21 mouse cellular contexts compared by ENCODE assay signal in the genomic region with DNA sequence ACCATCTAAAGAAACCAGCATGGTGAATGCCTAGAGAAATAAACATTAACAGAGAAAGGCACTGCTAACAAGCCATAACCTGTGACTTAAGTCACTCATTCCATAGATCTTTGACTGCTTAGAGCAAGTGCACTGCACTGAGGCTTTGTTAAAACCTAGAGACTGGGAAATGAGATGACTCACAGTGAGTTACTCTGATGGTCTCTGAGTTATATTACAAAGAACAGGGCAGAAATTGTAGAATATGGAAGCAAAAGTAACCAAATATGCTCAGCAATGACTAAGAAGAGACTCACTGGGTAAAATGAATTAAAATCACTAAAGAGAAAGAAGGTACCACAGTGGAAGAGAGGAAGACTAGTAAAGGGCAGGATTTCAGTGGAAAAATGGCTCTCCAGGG. TPM values are rescaled to one million over a fixed set of nuclear protein-coding genes. Genes with fewer than 3 reads are reported as not detected.
DNase-seq lines count a peak whose midpoint lies in the region; ATAC-seq and TF ChIP-seq lines count a peak whose summit lies in the region.
"Had no signal": no experiment of that assay in that cellular context is flagged by ENCODE, and none has a peak within 500 bp of the region (broad histone marks: within the 10 kb centered on the region; RNA-seq: fewer than 3 reads in every experiment).

No protein-coding gene starts in this region.

- ATAC-seq in kidney, embryonic 16.5 days (ENCODE audit: low FRiP score, low TSS enrichment), result no peak
- ATAC-seq in embryonic facial prominence, embryonic 14.5 days (ENCODE audit: low read depth), result no peak
- no peak for ATAC-seq in stomach, embryonic 16.5 days (ENCODE audit: insufficient read depth, low FRiP score)
- ATAC-seq in liver, postnatal 0 days, result no peak
- no peak for ATAC-seq in frontal cortex, adult (ENCODE audit: low TSS enrichment)
- ATAC-seq: forebrain, embryonic 16.5 days; lung, postnatal 0 days had no signal

- no peak for DNase-seq in gastrocnemius, adult 2 months
- DNase-seq in gastrocnemius, adult 8-10 months (ENCODE audit: low spot score in 2 of 2), result no peak
- DNase-seq in kidney, adult 11 months, result no peak
- DNase-seq in embryonic facial prominence, embryonic 14.5 days (ENCODE audit: low spot score), result no peak
- DNase-seq in liver, postnatal 0 days, result no peak
- DNase-seq: cerebellum, adult 8-10 months; thymus, adult 18-20 months had no signal

- H3K27ac ChIP-seq in gastrocnemius, adult 2 months, result peak overlapping the region; percentile 86
- H3K27ac ChIP-seq in kidney, embryonic 16.5 days (ENCODE audit: low read length), result 0 out of 2 replicates have a peak overlapping the region, but pooled peaks have one; percentile 26
- H3K27ac ChIP-seq in embryonic facial prominence, embryonic 14.5 days (replicated peaks; ENCODE audit: low read depth, low read length), result peak overlapping the region; percentile 89
- H3K27ac ChIP-seq in stomach, embryonic 16.5 days (ENCODE audit: low read length), result peak overlapping the region; percentile 36
- H3K27ac ChIP-seq in liver, postnatal 0 days (ENCODE audit: low read depth), result no peak overlapping the region
- H3K27ac ChIP-seq: hindbrain, embryonic 12.5 days; kidney, embryonic 15.5 days; left cerebral cortex, adult 2 months; liver, embryonic 15.5 days; neural tube, embryonic 13.5 days had no signal

- H3K4me2 ChIP-seq in kidney, embryonic 16.5 days (replicated peaks; ENCODE audit: low read depth, low read length), result no peak overlapping the region
- H3K4me2 ChIP-seq in embryonic facial prominence, embryonic 14.5 days (ENCODE audit: low read depth, low read length), result peak overlapping the region; percentile 27
- H3K4me2 ChIP-seq in stomach, embryonic 16.5 days (ENCODE audit: low read depth, low read length), result no peak overlapping the region
- no peak overlapping the region for H3K4me2 ChIP-seq in liver, postnatal 0 days (ENCODE audit: low read depth, low read length)
- H3K4me2 ChIP-seq: hindbrain, embryonic 12.5 days; kidney, embryonic 15.5 days; liver, embryonic 15.5 days; midbrain, embryonic 11.5 days; neural tube, embryonic 13.5 days had no signal

- no peaks in the 10 kb centered on the region for H3K4me1 ChIP-seq in kidney, embryonic 16.5 days (ENCODE audit: insufficient read depth, low read length)
- H3K4me1 ChIP-seq in embryonic facial prominence, embryonic 14.5 days (ENCODE audit: control insufficient read depth, insufficient read depth, low read length), result peaks cover 25% of the 10 kb centered on the region
- H3K4me1 ChIP-seq in stomach, embryonic 16.5 days (ENCODE audit: control insufficient read depth, insufficient read depth, low read length), result peaks cover 9% of the 10 kb centered on the region; the same call in 1 of the 2 replicates
- H3K4me1 ChIP-seq in liver, postnatal 0 days (ENCODE audit: insufficient read depth), result no peaks in the 10 kb centered on the region
- H3K4me1 ChIP-seq: hindbrain, embryonic 12.5 days; kidney, embryonic 15.5 days; liver, embryonic 15.5 days; neural tube, embryonic 13.5 days had no signal

- intact Hi-C loops in gastrocnemius, adult 2 months (cut with DNase I), result no loop called here

- no peak for TF ChIP-seq CTCF in gastrocnemius, adult 2 months (IDR thresholded peaks at IDR 0.05)
- TF ChIP-seq CTCF in liver, postnatal 0 days (IDR thresholded peaks at IDR 0.05; ENCODE audit: low read depth), result no peak

- H3K36me3 ChIP-seq in kidney, embryonic 16.5 days (ENCODE audit: insufficient read depth, low read length), result no peaks in the 10 kb centered on the region
- H3K36me3 ChIP-seq in embryonic facial prominence, embryonic 14.5 days (ENCODE audit: control insufficient read depth, insufficient read depth, low read length), result no peaks in the 10 kb centered on the region
- no peaks in the 10 kb centered on the region for H3K36me3 ChIP-seq in stomach, embryonic 16.5 days (ENCODE audit: control insufficient read depth, insufficient read depth, low read length)
- H3K36me3 ChIP-seq in liver, postnatal 0 days (replicated peaks; ENCODE audit: insufficient read depth, low read length), result no peaks in the 10 kb centered on the region
- H3K36me3 ChIP-seq: hindbrain, embryonic 12.5 days; kidney, embryonic 15.5 days; liver, embryonic 15.5 days; neural tube, embryonic 13.5 days had no signal

- no peak for TF ChIP-seq EP300 in liver, postnatal 0 days (IDR thresholded peaks at IDR 0.05; ENCODE audit: low read depth)

- H3K9ac ChIP-seq in kidney, embryonic 16.5 days (replicated peaks; ENCODE audit: low read length), result no peak overlapping the region
- no peak overlapping the region for H3K9ac ChIP-seq in embryonic facial prominence, embryonic 14.5 days (ENCODE audit: low read depth, low read length)
- H3K9ac ChIP-seq in stomach, embryonic 16.5 days (ENCODE audit: low read length), result no peak overlapping the region
- H3K9ac ChIP-seq in liver, postnatal 0 days (replicated peaks), result no peak overlapping the region
- H3K9ac ChIP-seq: hindbrain, embryonic 12.5 days; kidney, embryonic 15.5 days; liver, embryonic 15.5 days; neural tube, embryonic 13.5 days had no signal

- H3K9me3 ChIP-seq in kidney, embryonic 16.5 days (ENCODE audit: low read length), result no peaks in the 10 kb centered on the region
- no peaks in the 10 kb centered on the region for H3K9me3 ChIP-seq in embryonic facial prominence, embryonic 14.5 days (ENCODE audit: control insufficient read depth, low read length)
- no peaks in the 10 kb centered on the region for H3K9me3 ChIP-seq in stomach, embryonic 16.5 days (replicated peaks; ENCODE audit: control insufficient read depth, low read length)
- no peaks in the 10 kb centered on the region for H3K9me3 ChIP-seq in liver, postnatal 0 days (ENCODE audit: low read length)
- H3K9me3 ChIP-seq: hindbrain, embryonic 12.5 days; kidney, embryonic 15.5 days; liver, embryonic 15.5 days; neural tube, embryonic 13.5 days had no signal

- no peaks in the 10 kb centered on the region for H3K27me3 ChIP-seq in kidney, embryonic 16.5 days (ENCODE audit: insufficient read depth, low read length)
- no peaks in the 10 kb centered on the region for H3K27me3 ChIP-seq in embryonic facial prominence, embryonic 14.5 days (replicated peaks; ENCODE audit: control insufficient read depth, insufficient read depth, low read length)
- no peaks in the 10 kb centered on the region for H3K27me3 ChIP-seq in stomach, embryonic 16.5 days (ENCODE audit: control insufficient read depth, insufficient read depth, low read length)
- no peaks in the 10 kb centered on the region for H3K27me3 ChIP-seq in liver, postnatal 0 days (ENCODE audit: insufficient read depth, low read length)
- H3K27me3 ChIP-seq: hindbrain, embryonic 12.5 days; kidney, embryonic 15.5 days; liver, embryonic 15.5 days; neural tube, embryonic 13.5 days had no signal

- peak overlapping the region; percentile 18 for H3K4me3 ChIP-seq in gastrocnemius, adult 2 months
- H3K4me3 ChIP-seq in kidney, embryonic 16.5 days (ENCODE audit: low read length), result no peak overlapping the region
- peak overlapping the region; percentile 4; the same call in 1 of the 2 replicates for H3K4me3 ChIP-seq in embryonic facial prominence, embryonic 14.5 days (ENCODE audit: low read depth, low read length)
- no peak overlapping the region for H3K4me3 ChIP-seq in stomach, embryonic 16.5 days (replicated peaks; ENCODE audit: low read length)
- no peak overlapping the region for H3K4me3 ChIP-seq in liver, postnatal 0 days (ENCODE audit: low read depth, low read length)
- H3K4me3 ChIP-seq: hindbrain, embryonic 12.5 days; kidney, embryonic 15.5 days; left cerebral cortex, adult 2 months; liver, embryonic 15.5 days; neural tube, embryonic 13.5 days had no signal

RNA-seq across cellular contexts. Expression of a gene that starts 1.6 kb away (rescaled TPM):
- total RNA-seq in gastrocnemius, adult 2 months (2021), result 1 to 10 TPM; 1.9 to 4.8 TPM
- total RNA-seq in gastrocnemius, adult 8-10 months (2022), result 1 to 10 TPM in 2 of 4 experiments, under 1 TPM in 2; 0.68 to 3.6 (median 1.8) TPM
- polyA plus RNA-seq in kidney, embryonic 16.5 days (2015; fragmentation: Nextera tagmentation; extraction: Ambion mirVana), result 1.0 and 2.0 TPM in 2 replicates
- polyA plus RNA-seq in embryonic facial prominence, embryonic 14.5 days (2014; fragmentation: Nextera tagmentation; extraction: Ambion mirVana), result 19.2 and 31.9 TPM in 2 replicates
- polyA plus RNA-seq in stomach, embryonic 16.5 days (2015; fragmentation: Nextera tagmentation; extraction: Ambion mirVana), result 0.85 and 1.1 TPM in 2 replicates
- 0.19 and 0.21 TPM in 2 replicates for polyA plus RNA-seq in liver, postnatal 0 days (2015; fragmentation: Nextera tagmentation; extraction: Ambion mirVana)
- total RNA-seq: granulocyte monocyte progenitor cell, adult 5-6 weeks; monocyte, adult 5-6 weeks had no signal
- polyA plus RNA-seq: small intestine, adult 2 months had no signal

RNA-seq across cellular contexts. Expression of a gene that starts 24.0 kb away (rescaled TPM):
- 10 to 100 TPM; 21.3 to 46.8 TPM for total RNA-seq in gastrocnemius, adult 2 months (2021)
- 10 to 100 TPM; 12.6 to 36.1 (median 29.0) TPM for total RNA-seq in gastrocnemius, adult 8-10 months (2022)
- polyA plus RNA-seq in kidney, embryonic 16.5 days (2015; fragmentation: Nextera tagmentation; extraction: Ambion mirVana), result 54.9 and 59.1 TPM in 2 replicates
- 290 and 318 TPM in 2 replicates for polyA plus RNA-seq in embryonic facial prominence, embryonic 14.5 days (2014; fragmentation: Nextera tagmentation; extraction: Ambion mirVana)
- polyA plus RNA-seq in stomach, embryonic 16.5 days (2015; fragmentation: Nextera tagmentation; extraction: Ambion mirVana), result 148 and 154 TPM in 2 replicates
- 1.3 and 1.6 TPM in 2 replicates for polyA plus RNA-seq in liver, postnatal 0 days (2015; fragmentation: Nextera tagmentation; extraction: Ambion mirVana)
- total RNA-seq: granulocyte monocyte progenitor cell, adult 5-6 weeks; monocyte, adult 5-6 weeks had no signal

RNA-seq across cellular contexts. Expression of a gene that starts 39.6 kb away (rescaled TPM):
- total RNA-seq in gastrocnemius, adult 2 months (2021), result 10 to 100 TPM; 13.0 to 19.6 TPM
- total RNA-seq in gastrocnemius, adult 8-10 months (2022), result 10 to 100 TPM in 2 of 4 experiments, 1 to 10 TPM in 2; 6.7 to 15.4 (median 9.9) TPM
- polyA plus RNA-seq in kidney, embryonic 16.5 days (2015; fragmentation: Nextera tagmentation; extraction: Ambion mirVana), result 16.0 and 19.9 TPM in 2 replicates
- polyA plus RNA-seq in embryonic facial prominence, embryonic 14.5 days (2014; fragmentation: Nextera tagmentation; extraction: Ambion mirVana), result 200 and 243 TPM in 2 replicates
- 119 and 131 TPM in 2 replicates for polyA plus RNA-seq in stomach, embryonic 16.5 days (2015; fragmentation: Nextera tagmentation; extraction: Ambion mirVana)
- polyA plus RNA-seq in liver, postnatal 0 days (2015; fragmentation: Nextera tagmentation; extraction: Ambion mirVana), result 0.93 and 1.8 TPM in 2 replicates
- total RNA-seq: granulocyte monocyte progenitor cell, adult 5-6 weeks; monocyte, adult 5-6 weeks had no signal

Comparison
In these comparisons a context has a peak if more than half of its experiments do, and no peak if none do; other contexts are left out.
1. H3K4me3 ChIP-seq: peak in gastrocnemius, adult 2 months (single experiment) and embryonic facial prominence, embryonic 14.5 days (single experiment); none in kidney, embryonic 16.5 days (single experiment), stomach, embryonic 16.5 days (single experiment) and liver, postnatal 0 days (single experiment).
2. RNA of a gene that starts 24.0 kb away (polyA plus RNA-seq): 290 to 318 TPM in embryonic facial prominence, embryonic 14.5 days, 148 to 154 TPM in stomach, embryonic 16.5 days and 54.9 to 59.1 TPM in kidney, embryonic 16.5 days; 1.3 to 1.6 TPM in liver, postnatal 0 days; every median in the first group is over 10 times any median in the second.